Mouse (Mus musculus): ENCODE results near the gene Plaur. TPM values are rescaled to one million over a fixed set of nuclear protein-coding genes. Genes with fewer than 3 reads are reported as not detected.
A peak's percentile ranks its signal among the peaks of the same experiment; 100 is the strongest.

Plaur gene
- polyA plus RNA-seq, 1 experiment from 2014 or later, result 1.4 TPM

GRCm38 (mm10) chr7:24455726-24456125, 6.6 kb upstream of the Plaur start:
- ATAC-seq (ENCODE audit: low FRiP score) (no peak), DNase-seq (ENCODE audit: low spot score, missing footprints) (no peak)
- Histone ChIP-seq H3K36me3 (ENCODE audit: control insufficient read depth, insufficient read depth, low read length) (no peaks in the 10 kb centered on the region), H3K9ac (ENCODE audit: low read length) (no peak overlapping the region), H3K27me3 (ENCODE audit: control insufficient read depth, insufficient read depth, low read length) (no peaks in the 10 kb centered on the region), H3K4me2 (no peak overlapping the region), H3K9me3 (ENCODE audit: control insufficient read depth, low read length) (no peaks in the 10 kb centered on the region), H3K4me1 (ENCODE audit: control insufficient read depth, insufficient read depth, low read length) (no peaks in the 10 kb centered on the region), H3K4me3 (ENCODE audit: low read depth, low read length) (no peak overlapping the region), H3K27ac (ENCODE audit: low read depth, low read length) (no peak overlapping the region)
- 85% methylated on average over 5 of the region's 5 CpGs for WGBS

- H3K4me3 ChIP-seq (ENCODE audit: low read depth, low read length), result no peak overlapping the region
- no peaks in the 10 kb centered on the region for H3K36me3 ChIP-seq (ENCODE audit: control insufficient read depth, insufficient read depth, low read length)
- H3K27ac ChIP-seq (ENCODE audit: low read depth, low read length), result no peak overlapping the region
- H3K4me1 ChIP-seq (ENCODE audit: control insufficient read depth, insufficient read depth, low read length), result no peaks in the 10 kb centered on the region
- no peak for ATAC-seq (ENCODE audit: low FRiP score)
- H3K9me3 ChIP-seq (ENCODE audit: control insufficient read depth, low read length), result no peaks in the 10 kb centered on the region
- no peak overlapping the region for H3K9ac ChIP-seq (ENCODE audit: low read length)
- H3K27me3 ChIP-seq (ENCODE audit: control insufficient read depth, insufficient read depth, low read length), result no peaks in the 10 kb centered on the region
- 78% methylated on average over 10 of the region's 10 CpGs for WGBS
- H3K4me2 ChIP-seq, result no peak overlapping the region
- peak; percentile 79 for DNase-seq (ENCODE audit: low spot score, missing footprints)
Measured at GRCm38 (mm10) chr7:24457726-24458370, 4.4 kb upstream of the Plaur start.

- H3K4me2 ChIP-seq, result no peak overlapping the region
- WGBS, result 84% methylated on average over 5 of the region's 5 CpGs
- no peak overlapping the region for H3K4me3 ChIP-seq (ENCODE audit: low read depth, low read length)
Measured at GRCm38 (mm10) chr7:24459440-24459839, 2.8 kb upstream of the Plaur start.

GRCm38 (mm10) chr7:24459843-24460242, 2.4 kb upstream of the Plaur start:
- H3K9ac ChIP-seq (ENCODE audit: low read length), result no peak overlapping the region
- DNase-seq (ENCODE audit: low spot score, missing footprints), result peak; percentile 44
- H3K4me1 ChIP-seq (ENCODE audit: control insufficient read depth, insufficient read depth, low read length), result 0 out of 2 replicates have a peak, but pooled peaks cover 2% of the 10 kb centered on the region
- H3K4me3 ChIP-seq (ENCODE audit: low read depth, low read length), result no peak overlapping the region
- no peaks in the 10 kb centered on the region for H3K27me3 ChIP-seq (ENCODE audit: control insufficient read depth, insufficient read depth, low read length)
- H3K4me2 ChIP-seq, result no peak overlapping the region
- H3K27ac ChIP-seq (ENCODE audit: low read depth, low read length), result no peak overlapping the region
- 67% methylated on average over 3 of the region's 3 CpGs for WGBS
- no peak for ATAC-seq (ENCODE audit: low FRiP score)
- no peaks in the 10 kb centered on the region for H3K9me3 ChIP-seq (ENCODE audit: control insufficient read depth, low read length)
- H3K36me3 ChIP-seq (ENCODE audit: control insufficient read depth, insufficient read depth, low read length), result no peaks in the 10 kb centered on the region

More at GRCm38 (mm10) chr7:24459440-24459839, 2.8 kb upstream of the Plaur start:
- Histone ChIP-seq H3K9ac (ENCODE audit: low read length) (no peak overlapping the region), H3K4me1 (ENCODE audit: control insufficient read depth, insufficient read depth, low read length) (0 out of 2 replicates have a peak, but pooled peaks cover 2% of the 10 kb centered on the region), H3K9me3 (ENCODE audit: control insufficient read depth, low read length) (no peaks in the 10 kb centered on the region), H3K27ac (ENCODE audit: low read depth, low read length) (no peak overlapping the region), H3K27me3 (ENCODE audit: control insufficient read depth, insufficient read depth, low read length) (no peaks in the 10 kb centered on the region), H3K36me3 (ENCODE audit: control insufficient read depth, insufficient read depth, low read length) (no peaks in the 10 kb centered on the region)
- ATAC-seq (ENCODE audit: low FRiP score) (no peak), DNase-seq (ENCODE audit: low spot score, missing footprints) (peak; percentile 53)

GRCm38 (mm10) chr7:24461376-24462051, 770 bp upstream of the Plaur start:
- H3K27ac ChIP-seq (ENCODE audit: low read depth, low read length), result no peak overlapping the region
- no peak overlapping the region for H3K4me3 ChIP-seq (ENCODE audit: low read depth, low read length)
- no peaks in the 10 kb centered on the region for H3K36me3 ChIP-seq (ENCODE audit: control insufficient read depth, insufficient read depth, low read length)
- H3K9me3 ChIP-seq (ENCODE audit: control insufficient read depth, low read length), result no peaks in the 10 kb centered on the region
- no peaks in the 10 kb centered on the region for H3K27me3 ChIP-seq (ENCODE audit: control insufficient read depth, insufficient read depth, low read length)
- H3K4me1 ChIP-seq (ENCODE audit: control insufficient read depth, insufficient read depth, low read length), result 0 out of 2 replicates have a peak, but pooled peaks cover 2% of the 10 kb centered on the region
- no peak overlapping the region for H3K9ac ChIP-seq (ENCODE audit: low read length)
- WGBS, result 77% methylated on average over 14 of the region's 14 CpGs
- no peak overlapping the region for H3K4me2 ChIP-seq
- DNase-seq (ENCODE audit: low spot score, missing footprints), result peak; percentile 59
- ATAC-seq (ENCODE audit: low FRiP score), result no peak

- Histone ChIP-seq H3K9me3 (ENCODE audit: control insufficient read depth, low read length) (no peaks in the 10 kb centered on the region), H3K27ac (ENCODE audit: low read depth, low read length) (no peak overlapping the region), H3K9ac (ENCODE audit: low read length) (no peak overlapping the region), H3K4me3 (ENCODE audit: low read depth, low read length) (no peak overlapping the region), H3K4me2 (no peak overlapping the region), H3K27me3 (ENCODE audit: control insufficient read depth, insufficient read depth, low read length) (no peaks in the 10 kb centered on the region), H3K4me1 (ENCODE audit: control insufficient read depth, insufficient read depth, low read length) (0 out of 2 replicates have a peak, but pooled peaks cover 2% of the 10 kb centered on the region), H3K36me3 (ENCODE audit: control insufficient read depth, insufficient read depth, low read length) (no peaks in the 10 kb centered on the region)
- 90% methylated on average over 6 of the region's 6 CpGs for WGBS
- ATAC-seq (ENCODE audit: low FRiP score), result no peak
- DNase-seq (ENCODE audit: low spot score, missing footprints), result no peak
Measured at GRCm38 (mm10) chr7:24466835-24467234, 4.6 kb downstream of the Plaur start.

- H3K4me2 ChIP-seq, result no peak overlapping the region
- DNase-seq (ENCODE audit: low spot score, missing footprints) (no peak), ATAC-seq (ENCODE audit: low FRiP score) (no peak)
- H3K27ac ChIP-seq (ENCODE audit: low read depth, low read length), result no peak overlapping the region
- H3K4me3 ChIP-seq (ENCODE audit: low read depth, low read length), result no peak overlapping the region
- 79% methylated on average over 5 of the region's 5 CpGs for WGBS
- no peaks in the 10 kb centered on the region for H3K9me3 ChIP-seq (ENCODE audit: control insufficient read depth, low read length)
- no peak overlapping the region for H3K9ac ChIP-seq (ENCODE audit: low read length)
- H3K4me1 ChIP-seq (ENCODE audit: control insufficient read depth, insufficient read depth, low read length), result 0 out of 2 replicates have a peak, but pooled peaks cover 2% of the 10 kb centered on the region
- no peaks in the 10 kb centered on the region for H3K27me3 ChIP-seq (ENCODE audit: control insufficient read depth, insufficient read depth, low read length)
- no peaks in the 10 kb centered on the region for H3K36me3 ChIP-seq (ENCODE audit: control insufficient read depth, insufficient read depth, low read length)
Measured at GRCm38 (mm10) chr7:24467886-24468285, 5.6 kb downstream of the Plaur start.

GRCm38 (mm10) chr7:24469126-24469525, 6.8 kb downstream of the Plaur start:
- no peaks in the 10 kb centered on the region for H3K4me1 ChIP-seq (ENCODE audit: control insufficient read depth, insufficient read depth, low read length)
- 81% methylated on average over 3 of the region's 3 CpGs for WGBS
- no peaks in the 10 kb centered on the region for H3K27me3 ChIP-seq (ENCODE audit: control insufficient read depth, insufficient read depth, low read length)
- no peak overlapping the region for H3K27ac ChIP-seq (ENCODE audit: low read depth, low read length)
- no peaks in the 10 kb centered on the region for H3K9me3 ChIP-seq (ENCODE audit: control insufficient read depth, low read length)
- H3K9ac ChIP-seq (ENCODE audit: low read length), result no peak overlapping the region
- no peaks in the 10 kb centered on the region for H3K36me3 ChIP-seq (ENCODE audit: control insufficient read depth, insufficient read depth, low read length)
- DNase-seq (ENCODE audit: low spot score, missing footprints) (peak; percentile 85), ATAC-seq (ENCODE audit: low FRiP score) (no peak)
- no peak overlapping the region for H3K4me3 ChIP-seq (ENCODE audit: low read depth, low read length)
- H3K4me2 ChIP-seq, result no peak overlapping the region

- Histone ChIP-seq H3K27me3 (ENCODE audit: control insufficient read depth, insufficient read depth, low read length) (no peaks in the 10 kb centered on the region), H3K4me2 (no peak overlapping the region), H3K4me1 (ENCODE audit: control insufficient read depth, insufficient read depth, low read length) (no peaks in the 10 kb centered on the region), H3K9me3 (ENCODE audit: control insufficient read depth, low read length) (no peaks in the 10 kb centered on the region), H3K36me3 (ENCODE audit: control insufficient read depth, insufficient read depth, low read length) (no peaks in the 10 kb centered on the region), H3K4me3 (ENCODE audit: low read depth, low read length) (no peak overlapping the region), H3K9ac (ENCODE audit: low read length) (no peak overlapping the region), H3K27ac (ENCODE audit: low read depth, low read length) (no peak overlapping the region)
- 93% methylated on average over 7 of the region's 7 CpGs for WGBS
- ATAC-seq (ENCODE audit: low FRiP score) (no peak), DNase-seq (ENCODE audit: low spot score, missing footprints) (peak; percentile 37)
Measured at GRCm38 (mm10) chr7:24470356-24470755, 8.1 kb downstream of the Plaur start.
